Mouse (Mus musculus) regulatory T cell (primary cell): ENCODE measurements around the gene Gm17387.

ENCODE experiments used
- in situ Hi-C: fragments of 300-600 bp; cut with MboI, MseI; formaldehyde crosslinking; loops from one replicate; pipeline ENCODE4 v1.15.1; 2025; ENCODE audit warnings: high pct_unique_total_duplicates

Gm17387 gene

GRCm38 (mm10) chr7:141028831-141029230 lies at the start of gene Gm17387:
Gene Gm17387, plus strand, starts transcription at chr7:141029131.
- in situ Hi-C loops: no loop called here

GRCm38 (mm10) chr7:140981704-140982103 lies 47.2 kb upstream of the Gm17387 start:
- in situ Hi-C loops: no loop called here

GRCm38 (mm10) chr7:140982971-140983370 lies 46.0 kb upstream of the Gm17387 start:
- in situ Hi-C loops: no loop called here

GRCm38 (mm10) chr7:140987182-140988138 lies 41.5 kb upstream of the Gm17387 start:
- in situ Hi-C loops: no loop called here

GRCm38 (mm10) chr7:140989022-140989421 lies 39.9 kb upstream of the Gm17387 start:
- in situ Hi-C loops: no loop called here

GRCm38 (mm10) chr7:140990185-140990584 lies 38.7 kb upstream of the Gm17387 start:
- in situ Hi-C loops: no loop called here

GRCm38 (mm10) chr7:140990622-140991021 lies 38.3 kb upstream of the Gm17387 start:
- in situ Hi-C loops: no loop called here

GRCm38 (mm10) chr7:140991117-140991689 lies 37.7 kb upstream of the Gm17387 start:
- in situ Hi-C loops: no loop called here

- in situ Hi-C loops: no loop called here
Observed at GRCm38 (mm10) chr7:140997817-140998216, 31.1 kb upstream of the Gm17387 start.

GRCm38 (mm10) chr7:140998853-140999700 lies 29.9 kb upstream of the Gm17387 start:
- in situ Hi-C loops: no loop called here

GRCm38 (mm10) chr7:141000881-141001708 lies 27.8 kb upstream of the Gm17387 start:
- in situ Hi-C loops: no loop called here

- in situ Hi-C loops: no loop called here
Observed at GRCm38 (mm10) chr7:141003248-141004010, 25.5 kb upstream of the Gm17387 start.

GRCm38 (mm10) chr7:141006446-141006845 lies 22.5 kb upstream of the Gm17387 start:
- in situ Hi-C loops: no loop called here

- in situ Hi-C loops: no loop called here
Observed at GRCm38 (mm10) chr7:141006914-141007313, 22.0 kb upstream of the Gm17387 start.

- in situ Hi-C loops: no loop called here
Observed at GRCm38 (mm10) chr7:141008312-141008761, 20.6 kb upstream of the Gm17387 start.

- in situ Hi-C loops: no loop called here
Observed at GRCm38 (mm10) chr7:141008938-141009660, 19.8 kb upstream of the Gm17387 start.

- in situ Hi-C loops: loop anchor here (5.0 kb wide), 1 partner anchor 38 kb away; no protein-coding TSS in a partner anchor
Observed at GRCm38 (mm10) chr7:141009665-141010064, 19.3 kb upstream of the Gm17387 start.

GRCm38 (mm10) chr7:141010593-141010992 lies 18.3 kb upstream of the Gm17387 start, which contains the start of gene Ifitm3:
Gene Ifitm3, minus strand, starts transcription at chr7:141010770.
- in situ Hi-C loops: loop anchor here (5.0 kb wide), 1 partner anchor 37 kb away; no protein-coding TSS in a partner anchor

- in situ Hi-C loops: loop anchor here (5.0 kb wide), 1 partner anchor 36 kb away; no protein-coding TSS in a partner anchor
Observed at GRCm38 (mm10) chr7:141011238-141011770, 17.6 kb upstream of the Gm17387 start.
